Mouse (Mus musculus): ENCODE results near the gene Mlf2. TPM values are rescaled to one million over a fixed set of nuclear protein-coding genes. Genes with fewer than 3 reads are reported as not detected.

Gene Mlf2
- polyA plus RNA-seq (2015; fragmentation: Nextera tagmentation; extraction: Ambion mirVana), result 110 and 118 TPM in 2 replicates

DNA sequence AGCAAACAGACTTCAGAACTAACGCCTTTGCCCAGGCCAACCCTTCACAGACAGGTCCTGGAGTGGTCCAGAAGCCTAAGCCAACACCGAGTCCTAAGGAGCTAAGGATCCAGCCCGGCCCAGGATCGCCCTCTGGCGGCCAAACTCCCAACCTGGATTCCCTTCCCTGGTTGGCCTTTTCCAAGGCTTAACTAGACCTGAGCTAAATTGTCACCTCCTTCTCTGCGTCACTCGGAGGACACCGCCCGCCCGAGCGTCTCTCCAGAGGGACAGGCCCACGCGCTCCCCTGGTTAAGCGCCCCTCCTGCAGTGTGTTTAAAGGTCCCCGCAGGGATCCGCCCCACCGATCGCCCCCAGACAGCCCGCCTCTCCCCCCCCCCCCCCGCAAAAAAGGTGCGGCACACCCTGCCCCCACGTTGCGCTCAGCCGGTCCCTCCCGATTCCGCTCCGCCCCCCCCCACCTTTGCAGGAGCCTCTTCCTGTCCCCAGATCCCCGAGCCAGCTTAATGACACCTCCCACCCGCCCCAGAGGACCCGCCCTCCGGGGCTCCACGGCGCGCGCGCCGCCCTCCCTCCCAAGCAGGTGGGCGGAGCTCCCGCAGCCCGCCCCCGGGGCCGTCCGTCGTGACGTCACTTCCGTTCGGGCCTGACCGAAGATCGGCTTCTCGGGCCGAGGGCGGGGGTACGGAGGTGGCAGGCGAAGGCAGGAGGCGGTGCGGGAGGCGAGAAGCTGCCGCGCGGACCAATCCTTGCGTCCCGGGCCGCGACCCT lies at the start of gene Mlf2:
Gene Mlf2 (plus strand): TSS at position 633 of the 771 bp plus-strand sequence.

DNA sequence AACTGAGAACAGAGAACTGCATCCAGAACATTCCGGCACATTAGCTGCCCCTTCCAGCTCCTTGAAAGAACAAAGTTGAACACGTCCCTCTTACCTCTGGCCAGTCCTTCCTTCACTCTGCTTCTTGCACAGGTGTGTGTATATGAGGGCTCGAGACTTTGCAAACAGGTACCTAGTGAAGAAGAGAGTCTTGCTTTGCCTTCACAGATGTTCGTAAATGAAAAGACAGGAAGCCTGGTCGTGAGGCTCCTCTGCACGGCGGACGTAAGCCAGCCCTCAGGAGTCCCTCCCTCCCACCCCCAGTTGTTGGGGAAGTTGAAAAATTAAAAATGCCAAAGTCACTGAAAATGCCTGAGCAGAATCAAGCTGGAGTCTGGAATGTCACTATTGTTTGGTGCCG lies 43.2 kb upstream of the Mlf2 start, which contains the start of gene Cd4:
Gene Cd4 (minus strand): TSS at position 236 of the 400 bp plus-strand sequence.

DNA sequence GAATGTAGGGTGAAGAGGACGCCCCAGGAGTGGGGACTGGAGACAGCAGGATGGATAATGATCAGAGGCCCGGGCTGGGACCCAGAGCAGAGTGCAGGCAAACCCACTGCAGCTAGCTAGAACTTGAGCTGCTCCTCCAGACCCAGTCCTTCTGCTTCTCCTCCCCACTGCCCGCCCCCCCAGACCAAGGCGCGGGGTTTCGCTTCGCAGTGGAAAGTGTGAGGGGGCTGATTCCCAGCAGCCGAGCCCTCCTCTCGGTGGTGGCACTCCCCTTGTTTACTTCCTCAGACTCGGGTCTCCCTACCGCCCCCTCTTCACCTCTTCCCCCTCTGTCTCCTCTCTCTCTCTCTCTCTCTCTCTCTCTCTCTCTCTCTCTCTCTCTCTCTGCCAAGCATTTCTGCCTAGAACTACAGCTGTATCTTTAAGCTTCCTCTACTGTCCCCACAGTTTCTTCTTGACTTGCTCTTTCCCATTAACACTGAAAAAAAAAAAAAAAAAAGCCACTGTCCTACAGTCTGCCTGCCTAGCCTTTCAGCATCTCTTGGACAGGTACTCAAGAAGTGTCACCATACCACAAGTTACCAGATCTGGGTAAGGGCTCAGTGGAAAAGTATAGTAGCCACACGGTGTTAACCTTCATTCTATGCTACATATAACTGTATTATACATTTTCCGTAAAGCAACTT lies 19.5 kb upstream of the Mlf2 start, which contains the start of gene Lag3:
Gene Lag3 (minus strand): TSS at position 173 of the 686 bp plus-strand sequence.

DNA sequence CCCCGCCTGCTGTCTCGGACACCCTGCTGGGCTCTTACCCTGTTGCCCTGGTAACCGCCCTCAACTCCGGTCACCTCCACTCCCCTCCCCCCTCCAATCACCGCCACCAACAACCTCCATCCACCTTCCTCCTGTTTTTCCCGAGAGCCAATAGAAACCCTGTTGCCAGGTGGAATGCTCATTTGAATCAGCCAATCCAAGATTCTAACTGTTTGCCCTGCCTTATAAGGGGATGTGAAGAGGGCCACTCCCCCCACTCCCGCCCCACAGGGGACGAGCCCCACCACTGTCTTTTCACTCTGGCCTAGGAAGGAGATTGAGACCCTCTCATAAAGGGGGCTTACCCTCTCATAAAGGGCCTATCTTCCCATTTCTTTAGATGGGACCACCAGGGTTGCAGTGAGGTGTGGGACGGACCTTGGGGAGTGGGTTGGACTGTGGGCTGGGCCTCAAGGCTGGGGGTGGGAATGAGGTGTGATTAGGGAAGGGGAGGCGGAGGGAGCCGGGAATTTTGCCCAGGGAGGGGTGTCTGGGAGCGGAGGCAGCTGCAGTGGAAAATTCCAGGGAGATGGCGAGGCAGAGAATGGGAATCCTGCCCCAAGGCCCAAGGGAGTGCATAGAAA lies 11.4 kb upstream of the Mlf2 start, which contains the start of gene Ptms:
Gene Ptms (minus strand): TSS at position 409 of the 623 bp plus-strand sequence.

DNA sequence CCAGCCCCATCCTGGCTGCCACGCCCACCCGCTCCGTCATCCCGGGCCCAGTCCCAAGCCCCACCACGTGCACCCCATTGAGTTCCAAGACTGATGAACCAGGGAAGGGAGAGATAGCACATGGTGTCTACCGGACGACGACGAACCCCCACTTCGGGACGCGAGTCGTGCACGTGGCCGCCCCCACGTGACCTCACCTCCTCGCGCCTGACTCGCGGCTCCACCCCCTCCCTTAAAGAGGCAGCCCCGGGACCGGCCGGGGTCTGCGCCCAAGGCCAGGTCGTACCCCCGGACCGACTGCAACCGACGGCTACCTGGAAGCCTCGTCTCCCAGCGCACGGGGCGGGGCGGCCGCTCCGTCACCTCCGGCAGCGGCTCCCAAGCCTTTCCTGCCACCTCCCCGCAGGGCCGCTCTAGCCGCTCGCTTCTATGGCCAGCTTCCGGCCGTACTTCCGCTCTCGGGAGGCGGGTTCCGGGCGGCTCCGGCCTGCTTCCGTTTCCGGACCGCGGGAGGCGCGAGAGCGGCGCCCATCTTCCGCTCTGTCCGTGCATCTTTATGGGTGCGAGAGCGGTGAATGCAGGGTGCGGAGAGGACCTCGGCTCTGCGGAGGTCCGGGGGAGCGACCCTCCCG lies 34.0 kb downstream of the Mlf2 start, which contains the start of gene Cops7a:
Gene Cops7a (minus strand): TSS at position 451 of the 632 bp plus-strand sequence.

Other genes with a start within 250 kb of the Mlf2 start
- 167 and 173 TPM in 2 replicates for gene Emg1, start 219.2 kb upstream of the Mlf2 start, polyA plus RNA-seq (2015; fragmentation: Nextera tagmentation; extraction: Ambion mirVana)
- gene Phb2, start 219.1 kb upstream of the Mlf2 start, polyA plus RNA-seq (2015; fragmentation: Nextera tagmentation; extraction: Ambion mirVana), result 266 and 287 TPM in 2 replicates
- gene Ptpn6, start 192.7 kb upstream of the Mlf2 start, polyA plus RNA-seq (2015; fragmentation: Nextera tagmentation; extraction: Ambion mirVana), result 71.3 and 92.3 TPM in 2 replicates
- 145 and 183 TPM in 2 replicates for gene Grcc10, start 190.0 kb upstream of the Mlf2 start, polyA plus RNA-seq (2015; fragmentation: Nextera tagmentation; extraction: Ambion mirVana)
- gene Gm45234, start 175.4 kb upstream of the Mlf2 start, polyA plus RNA-seq (2015; fragmentation: Nextera tagmentation; extraction: Ambion mirVana), result not detected in 2 replicates
- gene Atn1, start 174.9 kb upstream of the Mlf2 start, polyA plus RNA-seq (2015; fragmentation: Nextera tagmentation; extraction: Ambion mirVana), result 3.3 and 5.1 TPM in 2 replicates
- 1.1 and 1.7 TPM in 2 replicates for gene Eno2, start 161.7 kb upstream of the Mlf2 start, polyA plus RNA-seq (2015; fragmentation: Nextera tagmentation; extraction: Ambion mirVana)
- gene Lrrc23, start 151.7 kb upstream of the Mlf2 start, polyA plus RNA-seq (2015; fragmentation: Nextera tagmentation; extraction: Ambion mirVana), result not detected in 2 replicates
- 10.9 and 12.5 TPM in 2 replicates for gene Spsb2, start 122.7 kb upstream of the Mlf2 start, polyA plus RNA-seq (2015; fragmentation: Nextera tagmentation; extraction: Ambion mirVana)
- 232 and 238 TPM in 2 replicates for gene Tpi1, start 117.1 kb upstream of the Mlf2 start, polyA plus RNA-seq (2015; fragmentation: Nextera tagmentation; extraction: Ambion mirVana)
- gene Usp5, start 101.9 kb upstream of the Mlf2 start, polyA plus RNA-seq (2015; fragmentation: Nextera tagmentation; extraction: Ambion mirVana), result 55.3 and 56.8 TPM in 2 replicates
- gene Cdca3, start 101.8 kb upstream of the Mlf2 start, polyA plus RNA-seq (2015; fragmentation: Nextera tagmentation; extraction: Ambion mirVana), result 223 and 253 TPM in 2 replicates
- 0.58 and 0.59 TPM in 2 replicates for gene Gnb3, start 91.1 kb upstream of the Mlf2 start, polyA plus RNA-seq (2015; fragmentation: Nextera tagmentation; extraction: Ambion mirVana)
- gene P3h3, start 73.6 kb upstream of the Mlf2 start, polyA plus RNA-seq (2015; fragmentation: Nextera tagmentation; extraction: Ambion mirVana), result 3.7 and 6.6 TPM in 2 replicates
- 0.16 and 0.99 TPM in 2 replicates for gene Gpr162, start 67.4 kb upstream of the Mlf2 start, polyA plus RNA-seq (2015; fragmentation: Nextera tagmentation; extraction: Ambion mirVana)
- gene Cd4, start 43.2 kb upstream of the Mlf2 start, polyA plus RNA-seq (2015; fragmentation: Nextera tagmentation; extraction: Ambion mirVana), result 0.23 and 0.62 TPM in 2 replicates
- 1.6 and 2.9 TPM in 2 replicates for gene Lag3, start 19.7 kb upstream of the Mlf2 start, polyA plus RNA-seq (2015; fragmentation: Nextera tagmentation; extraction: Ambion mirVana)
- 66.4 and 88.8 TPM in 2 replicates for gene Ptms, start 11.3 kb upstream of the Mlf2 start, polyA plus RNA-seq (2015; fragmentation: Nextera tagmentation; extraction: Ambion mirVana)
- gene Cops7a, start 34.2 kb downstream of the Mlf2 start, polyA plus RNA-seq (2015; fragmentation: Nextera tagmentation; extraction: Ambion mirVana), result 55.1 and 59.7 TPM in 2 replicates
- 0.41 and 0.47 TPM in 2 replicates for gene Pianp, start 65.3 kb downstream of the Mlf2 start, polyA plus RNA-seq (2015; fragmentation: Nextera tagmentation; extraction: Ambion mirVana)
- 5.5 and 7.0 TPM in 2 replicates for gene Zfp384, start 77.8 kb downstream of the Mlf2 start, polyA plus RNA-seq (2015; fragmentation: Nextera tagmentation; extraction: Ambion mirVana)
- gene Ing4, start 108.4 kb downstream of the Mlf2 start, polyA plus RNA-seq (2015; fragmentation: Nextera tagmentation; extraction: Ambion mirVana), result 43.3 and 47.7 TPM in 2 replicates
- 5.1 and 7.5 TPM in 2 replicates for gene Acrbp, start 118.3 kb downstream of the Mlf2 start, polyA plus RNA-seq (2015; fragmentation: Nextera tagmentation; extraction: Ambion mirVana)
- gene Lpar5, start 136.5 kb downstream of the Mlf2 start, polyA plus RNA-seq (2015; fragmentation: Nextera tagmentation; extraction: Ambion mirVana), result 1.4 and 1.8 TPM in 2 replicates
- gene Chd4, start 164.6 kb downstream of the Mlf2 start, polyA plus RNA-seq (2015; fragmentation: Nextera tagmentation; extraction: Ambion mirVana), result 39.3 and 45.6 TPM in 2 replicates
- gene Nop2, start 200.5 kb downstream of the Mlf2 start, polyA plus RNA-seq (2015; fragmentation: Nextera tagmentation; extraction: Ambion mirVana), result 35.5 and 37.8 TPM in 2 replicates
- gene Iffo1, start 213.9 kb downstream of the Mlf2 start, polyA plus RNA-seq (2015; fragmentation: Nextera tagmentation; extraction: Ambion mirVana), result 9.4 and 12.4 TPM in 2 replicates
- gene Gapdh, start 235.1 kb downstream of the Mlf2 start, polyA plus RNA-seq (2015; fragmentation: Nextera tagmentation; extraction: Ambion mirVana), result 647 and 650 TPM in 2 replicates

Measured in spleen, postnatal 0 days (tissue).